Mouse (Mus musculus): ENCODE measurements around the gene Mgat5.

- TF ChIP-seq CTCF (IDR thresholded peaks at IDR 0.05; ENCODE audit: control insufficient read depth, insufficient read depth, insufficient read length) = no peak
- no peak for TF ChIP-seq MAX (IDR thresholded peaks at IDR 0.05)
Observed at GRCm38 (mm10) chr1:127299774-127300173, 95.0 kb downstream of the Mgat5 start.
